Mouse (Mus musculus): ENCODE measurements around the gene Ccdc92b. TPM values are rescaled to one million over a fixed set of nuclear protein-coding genes. Genes with fewer than 3 reads are reported as not detected.

Ccdc92b gene
- 0.32 TPM for total RNA-seq (2023)

GRCm38 (mm10) chr11:74619201-74619955, at the start of gene Ccdc92b:
Gene Ccdc92b, plus strand, starts transcription at chr11:74619605.

GRCm38 (mm10) chr11:74610545-74611176, 8.7 kb upstream of the Ccdc92b start, which contains the start of gene Rap1gap2:
Gene Rap1gap2, minus strand, starts transcription at chr11:74610915.

GRCm38 (mm10) chr11:74649095-74649646, 29.8 kb downstream of the Ccdc92b start, which contains the start of gene Cluh:
Gene Cluh, plus strand, starts transcription at chr11:74649495.

Other genes with a start within 250 kb of the Ccdc92b start
- gene Rap1gap2, start 8.7 kb upstream of the Ccdc92b start, total RNA-seq (2023) = 4.7 TPM
- gene Cluh, start 29.9 kb downstream of the Ccdc92b start, total RNA-seq (2023) = 39.4 TPM
- 165 TPM for gene Pafah1b1, start 105.1 kb downstream of the Ccdc92b start, total RNA-seq (2023)
- gene Mettl16, start 151.2 kb downstream of the Ccdc92b start, total RNA-seq (2023) = 49.0 TPM
- 91.2 TPM for gene Mnt, start 211.3 kb downstream of the Ccdc92b start, total RNA-seq (2023)